Mouse (Mus musculus) leukemia stem cell, adult 10-12 weeks (primary cell): Measurements from ENCODE around the gene Lmbr1. TPM values are rescaled to one million over a fixed set of nuclear protein-coding genes. Genes with fewer than 3 reads are reported as not detected.

Experiments used
- polyA plus RNA-seq: library from polyadenylated mRNA; stranded (reverse); fragments of >175 nt; gene quantifications from 2 replicates; pipeline ENCODE4 v1.2.3, GENCODE M21; 2012; ENCODE audit warnings: low replicate concordance

Gene Lmbr1
- 0.18 and 0.44 TPM in 2 replicates for polyA plus RNA-seq

DNA sequence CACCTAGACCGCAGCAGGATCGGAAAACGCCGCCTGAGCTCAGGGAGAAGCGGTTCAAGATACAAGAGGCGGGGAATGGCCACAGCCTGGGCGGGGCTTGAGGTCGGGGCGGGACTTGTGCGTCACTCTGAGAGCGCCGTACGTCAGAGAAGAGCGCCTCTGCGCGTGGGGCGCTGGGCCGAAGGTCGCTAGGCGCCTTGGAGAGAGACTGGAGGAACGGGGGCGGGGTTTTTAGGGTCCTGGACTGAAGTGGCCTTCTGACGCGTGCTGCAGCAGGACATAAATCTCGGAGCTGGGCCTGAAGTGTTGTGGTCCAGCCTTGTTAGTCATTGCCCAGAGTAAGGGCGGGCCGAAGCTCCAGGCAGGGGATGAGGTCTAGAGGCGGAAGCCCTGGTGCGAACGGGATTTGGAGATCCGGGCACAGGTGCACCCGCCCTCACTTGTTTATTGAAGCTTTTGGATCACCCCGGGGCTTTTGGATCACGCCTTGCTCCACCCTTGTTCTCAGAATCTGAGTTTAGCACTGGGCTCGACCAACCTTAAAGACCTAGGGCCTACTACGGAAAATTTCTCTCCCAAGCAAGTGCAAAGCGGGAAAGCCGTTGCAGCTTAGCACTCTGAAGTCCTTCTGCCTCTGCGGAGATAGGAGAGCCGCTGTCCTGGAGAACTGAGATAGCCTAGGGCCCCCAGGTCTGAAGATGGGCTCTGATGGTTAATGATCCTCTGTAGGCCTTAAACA lies at the start of gene Lmbr1:
Gene Lmbr1, minus strand, starts transcription at position 93 of the 739 bp plus-strand sequence.

DNA sequence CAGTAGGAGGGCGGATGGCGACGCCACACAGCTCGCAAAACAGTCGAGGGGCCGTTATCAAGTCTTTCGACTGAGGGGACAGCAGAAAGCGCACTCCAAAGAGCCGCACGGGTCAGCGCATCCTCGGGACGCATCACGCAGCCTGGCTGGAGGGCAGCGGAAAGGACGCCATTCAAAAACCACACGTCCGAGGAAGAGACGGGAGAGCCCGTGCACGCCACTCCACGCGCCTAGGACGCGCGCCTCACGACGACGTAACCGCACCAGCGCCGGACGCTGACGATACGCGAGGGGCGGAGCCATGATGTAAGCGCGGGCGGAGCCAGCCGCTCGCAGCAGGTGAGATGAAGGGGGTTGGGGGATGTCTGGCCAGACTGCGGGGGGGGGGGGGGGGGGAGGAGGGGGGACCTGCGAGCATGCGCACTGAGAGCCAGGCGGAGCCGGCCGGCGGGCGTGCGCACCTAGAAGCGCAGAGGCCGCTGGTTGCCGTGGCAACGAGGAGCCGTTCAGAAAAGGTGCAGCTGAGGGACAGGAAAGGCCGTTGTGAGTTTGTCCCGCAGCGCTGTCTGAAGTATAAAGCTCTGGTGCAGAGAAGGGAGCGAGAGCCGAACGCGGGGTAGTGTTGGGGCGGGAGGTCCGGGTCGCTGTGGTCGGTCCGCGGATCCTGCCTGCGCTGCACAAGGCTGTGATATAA lies 182.5 kb downstream of the Lmbr1 start, which contains the start of gene Rnf32:
Gene Rnf32, plus strand, starts transcription at position 423 of the 694 bp plus-strand sequence.

Other genes with a start within 250 kb of the Lmbr1 start
- not detected in 2 replicates for gene Rnf32, start 182.4 kb downstream of the Lmbr1 start, polyA plus RNA-seq
- gene Nom1, start 56.3 kb upstream of the Lmbr1 start, polyA plus RNA-seq = 8.1 and 12.8 TPM in 2 replicates
- not detected in 2 replicates for gene Mnx1, start 100.1 kb upstream of the Lmbr1 start, polyA plus RNA-seq
- 3.2 and 3.8 TPM in 2 replicates for gene Ube3c, start 190.9 kb upstream of the Lmbr1 start, polyA plus RNA-seq